Mouse (Mus musculus) embryonic facial prominence, embryonic 14.5 days (tissue): ENCODE measurements around the gene Ccdc34. TPM values are rescaled to one million over a fixed set of nuclear protein-coding genes. Genes with fewer than 3 reads are reported as not detected.

Experiments used
- ATAC-seq: fragments of 200-750 bp; cut with Nextera tagmentation; 2 replicates; pipeline ENCODE4 v1.8.0; 2017; ENCODE audit warnings: low read depth, moderate number of reproducible peaks, moderate TSS enrichment
- DNase-seq: peaks from one replicate; pipeline ENCODE4 v3.0.0-alpha.2; 2015; ENCODE audit warnings: low spot score
- H3K27ac ChIP-seq: fragments of 300-500 bp; sonication (generic); replicated peaks from 2 replicates; pipeline ENCODE4 v1.5.1; 2014; ENCODE audit warnings: low read depth, mild to moderate bottlenecking, low read length, moderate library complexity
- H3K27me3 ChIP-seq: fragments of 300-500 bp; sonication (generic); replicated peaks from 2 replicates; pipeline ENCODE4 v1.6.1; 2014; ENCODE audit warnings: low read length; ENCODE audit not compliant: control insufficient read depth, insufficient read depth
- H3K36me3 ChIP-seq: fragments of 300-500 bp; sonication (generic); 2 replicates; pipeline ENCODE4 v1.6.1; 2014; ENCODE audit warnings: low read length, mixed read lengths; ENCODE audit not compliant: control insufficient read depth, insufficient read depth
- H3K4me1 ChIP-seq: fragments of 300-500 bp; sonication (generic); 2 replicates; pipeline ENCODE4 v1.6.1; 2014; ENCODE audit warnings: antibody characterized with exemption, low read length; ENCODE audit not compliant: control insufficient read depth, insufficient read depth
- H3K4me2 ChIP-seq: fragments of 300-500 bp; sonication (generic); 2 replicates; pipeline ENCODE4 v1.6.1; 2014; ENCODE audit warnings: low read depth, mild to moderate bottlenecking, low read length, moderate library complexity, mixed read lengths
- H3K4me3 ChIP-seq: fragments of 300-500 bp; sonication (generic); 2 replicates; pipeline ENCODE4 v1.5.1; 2014; ENCODE audit warnings: low read depth, mild to moderate bottlenecking, low read length
- H3K9ac ChIP-seq: fragments of 300-500 bp; sonication (generic); 2 replicates; pipeline ENCODE4 v1.6.1; 2014; ENCODE audit warnings: low read depth, mild to moderate bottlenecking, low read length, moderate library complexity, mixed read lengths
- H3K9me3 ChIP-seq: fragments of 300-500 bp; sonication (generic); 2 replicates; pipeline ENCODE4 v1.6.1; 2016; ENCODE audit warnings: low read length; ENCODE audit not compliant: control insufficient read depth
- WGBS: fragments of 180-500 bp; shearing (Covaris S2); extraction: QIAGEN DNeasy Blood & Tissue Kit; methylation state at CpG from one replicate; pipeline ENCODE4 v1.1.7; 2014; 5-methylcytosine and 5-hydroxymethylcytosine counted together
- polyA plus RNA-seq: library from polyadenylated mRNA; unstranded; fragments of >200 nt; fragmentation: Nextera tagmentation; extraction: Ambion mirVana; gene quantifications from 2 replicates; pipeline ENCODE4 v1.2.1, GENCODE M21; 2014

Gene Ccdc34
- polyA plus RNA-seq, 1 experiment from 2014 or later, result 37.7 TPM

- H3K9me3 ChIP-seq, result 0 out of 2 replicates have a peak, but pooled peaks cover 4% of the 10 kb centered on the region
- no peak overlapping the region for H3K4me2 ChIP-seq
- ATAC-seq (no peak), DNase-seq (no peak)
- H3K27me3 ChIP-seq, result no peaks in the 10 kb centered on the region
- H3K27ac ChIP-seq, result peak overlapping the region; percentile 69
- peaks cover 45% of the 10 kb centered on the region for H3K4me1 ChIP-seq
- no peak overlapping the region for H3K9ac ChIP-seq
- WGBS, result 76% methylated on average over 7 of the region's 7 CpGs
- no peak overlapping the region for H3K4me3 ChIP-seq
- H3K36me3 ChIP-seq, result no peaks in the 10 kb centered on the region
Observed at GRCm38 (mm10) chr2:110180316-110180670, 162.7 kb downstream of the Ccdc34 start.

- DNase-seq, result no peak
- Histone ChIP-seq H3K36me3 (no peaks in the 10 kb centered on the region), H3K4me2 (no peak overlapping the region), H3K9me3 (0 out of 2 replicates have a peak, but pooled peaks cover 4% of the 10 kb centered on the region), H3K4me1 (peaks cover 41% of the 10 kb centered on the region), H3K9ac (no peak overlapping the region), H3K27ac (no peak overlapping the region), H3K4me3 (no peak overlapping the region), H3K27me3 (no peaks in the 10 kb centered on the region)
- WGBS, result 72% methylated on average over 6 of the region's 6 CpGs
- ATAC-seq, result no peak
Observed at GRCm38 (mm10) chr2:110181666-110182065, 164.0 kb downstream of the Ccdc34 start.

- Histone ChIP-seq H3K4me2 (no peak overlapping the region), H3K36me3 (no peaks in the 10 kb centered on the region), H3K27ac (peak overlapping the region; percentile 31; the same call in 1 of the 2 replicates), H3K4me1 (peaks cover 36% of the 10 kb centered on the region), H3K9me3 (0 out of 2 replicates have a peak, but pooled peaks cover 4% of the 10 kb centered on the region), H3K4me3 (no peak overlapping the region), H3K27me3 (no peaks in the 10 kb centered on the region), H3K9ac (no peak overlapping the region)
- 38% methylated on average over 6 of the region's 6 CpGs for WGBS
- ATAC-seq, result peak; percentile 53
- DNase-seq, result peak; percentile 87
Observed at GRCm38 (mm10) chr2:110182248-110182647, 164.6 kb downstream of the Ccdc34 start.

GRCm38 (mm10) chr2:110182795-110183486, 165.3 kb downstream of the Ccdc34 start:
- DNase-seq, result no peak
- no peaks in the 10 kb centered on the region for H3K27me3 ChIP-seq
- no peak for ATAC-seq
- no peak overlapping the region for H3K9ac ChIP-seq
- peaks cover 29% of the 10 kb centered on the region for H3K4me1 ChIP-seq
- H3K4me2 ChIP-seq, result no peak overlapping the region
- H3K4me3 ChIP-seq, result no peak overlapping the region
- 58% methylated on average over 4 of the region's 4 CpGs for WGBS
- H3K9me3 ChIP-seq, result 0 out of 2 replicates have a peak, but pooled peaks cover 4% of the 10 kb centered on the region
- H3K27ac ChIP-seq, result peak overlapping the region; percentile 31; the same call in 1 of the 2 replicates
- H3K36me3 ChIP-seq, result no peaks in the 10 kb centered on the region

GRCm38 (mm10) chr2:110184071-110184470, 166.5 kb downstream of the Ccdc34 start:
- no peak overlapping the region for H3K27ac ChIP-seq
- WGBS, result 90% methylated on average over 1 of the region's 1 CpGs
- H3K27me3 ChIP-seq, result no peaks in the 10 kb centered on the region
- H3K9me3 ChIP-seq, result no peaks in the 10 kb centered on the region
- H3K4me2 ChIP-seq, result no peak overlapping the region
- no peak overlapping the region for H3K9ac ChIP-seq
- peaks cover 26% of the 10 kb centered on the region for H3K4me1 ChIP-seq
- H3K4me3 ChIP-seq, result no peak overlapping the region
- ATAC-seq (no peak), DNase-seq (no peak)
- H3K36me3 ChIP-seq, result no peaks in the 10 kb centered on the region

- H3K4me2 ChIP-seq, result no peak overlapping the region
- H3K36me3 ChIP-seq, result no peaks in the 10 kb centered on the region
- WGBS, result 42% methylated on average over 6 of the region's 6 CpGs
- peaks cover 25% of the 10 kb centered on the region for H3K4me1 ChIP-seq
- H3K9me3 ChIP-seq, result no peaks in the 10 kb centered on the region
- no peaks in the 10 kb centered on the region for H3K27me3 ChIP-seq
- no peak overlapping the region for H3K27ac ChIP-seq
- peak; percentile 75 for DNase-seq
- H3K4me3 ChIP-seq, result no peak overlapping the region
- peak; percentile 45; the same call in 1 of the 2 replicates for ATAC-seq
- no peak overlapping the region for H3K9ac ChIP-seq
Observed at GRCm38 (mm10) chr2:110186427-110186980, 168.9 kb downstream of the Ccdc34 start.

- Histone ChIP-seq H3K27ac (no peak overlapping the region), H3K9me3 (no peaks in the 10 kb centered on the region), H3K36me3 (no peaks in the 10 kb centered on the region), H3K4me1 (peaks cover 28% of the 10 kb centered on the region), H3K27me3 (no peaks in the 10 kb centered on the region), H3K9ac (no peak overlapping the region), H3K4me3 (no peak overlapping the region), H3K4me2 (no peak overlapping the region)
- 79% methylated on average over 4 of the region's 4 CpGs for WGBS
- DNase-seq, result peak; percentile 21
- ATAC-seq, result no peak
Observed at GRCm38 (mm10) chr2:110188696-110189397, 171.2 kb downstream of the Ccdc34 start.

GRCm38 (mm10) chr2:110190416-110190815, 172.8 kb downstream of the Ccdc34 start:
- ATAC-seq (no peak), DNase-seq (no peak)
- Histone ChIP-seq H3K9me3 (no peaks in the 10 kb centered on the region), H3K4me2 (no peak overlapping the region), H3K4me3 (no peak overlapping the region), H3K4me1 (peaks cover 28% of the 10 kb centered on the region), H3K27ac (0 out of 2 replicates have a peak overlapping the region, but pooled peaks have one; percentile 78), H3K36me3 (no peaks in the 10 kb centered on the region), H3K9ac (no peak overlapping the region), H3K27me3 (no peaks in the 10 kb centered on the region)
- 94% methylated on average over 2 of the region's 2 CpGs for WGBS
